Mouse (Mus musculus) erythroblast, adult 5-6 weeks (primary cell): ENCODE data around the gene Adamts14. TPM values are rescaled to one million over a fixed set of nuclear protein-coding genes. Genes with fewer than 3 reads are reported as not detected.

Source experiments
- ATAC-seq: replicated peaks from 2 replicates; pipeline ENCODE4 v1.8.0; 2016; ENCODE audit warnings: moderate number of reproducible peaks, mild to moderate bottlenecking, moderate TSS enrichment, inconsistent platforms; ENCODE audit not compliant: poor library complexity, low FRiP score, severe bottlenecking
- total RNA-seq, 2 experiments: library from RNA; stranded (forward) in 1 of 2; stranded (reverse) in 1 of 2; fragments of 150-400 nt in 1 of 2; fragments of 200-764, 138-1000 nt in 1 of 2; gene quantifications; 2 replicates each; pipeline versions ENCODE4 v1.2.3 to v1.2.4; 2015 to 2017; ENCODE audit warnings: low replicate concordance in 2 of 2

Adamts14 gene
- total RNA-seq (2015; ENCODE audit: low replicate concordance) (0.21 TPM in 1 of 2 replicates, not detected in the other), total RNA-seq (2017; ENCODE audit: low replicate concordance) (not detected in 2 replicates)

GRCm38 (mm10) chr10:61273081-61273843, at the start of gene Adamts14:
Gene Adamts14, minus strand, starts transcription at chr10:61273438.
- no peak for ATAC-seq

GRCm38 (mm10) chr10:61318527-61318926, 45.3 kb upstream of the Adamts14 start:
- ATAC-seq, result no peak

- no peak for ATAC-seq
These were observed 42.2 kb upstream of the Adamts14 start for GRCm38 (mm10) chr10:61315324-61315880.

GRCm38 (mm10) chr10:61313750-61314149, 40.5 kb upstream of the Adamts14 start:
- ATAC-seq, result no peak

GRCm38 (mm10) chr10:61312754-61313153, 39.5 kb upstream of the Adamts14 start:
- no peak for ATAC-seq

- no peak for ATAC-seq
These were observed 38.9 kb upstream of the Adamts14 start for GRCm38 (mm10) chr10:61312159-61312558.

GRCm38 (mm10) chr10:61308706-61309320, 35.6 kb upstream of the Adamts14 start:
- no peak for ATAC-seq

- ATAC-seq, result no peak
These were observed 32.8 kb upstream of the Adamts14 start for GRCm38 (mm10) chr10:61305928-61306590.

GRCm38 (mm10) chr10:61304046-61304445, 30.8 kb upstream of the Adamts14 start:
- no peak for ATAC-seq

GRCm38 (mm10) chr10:61300996-61301395, 27.8 kb upstream of the Adamts14 start:
- ATAC-seq, result no peak

- no peak for ATAC-seq
These were observed 24.2 kb upstream of the Adamts14 start, which contains the start of gene Prf1 for GRCm38 (mm10) chr10:61297477-61297876. Gene Prf1, plus strand, starts transcription at chr10:61297833.

- no peak for ATAC-seq
These were observed 23.6 kb upstream of the Adamts14 start for GRCm38 (mm10) chr10:61296713-61297445.

- ATAC-seq, result no peak
These were observed 21.0 kb upstream of the Adamts14 start for GRCm38 (mm10) chr10:61294242-61294641.

- no peak for ATAC-seq
These were observed 17.2 kb upstream of the Adamts14 start for GRCm38 (mm10) chr10:61290479-61290878.

GRCm38 (mm10) chr10:61290016-61290415, 16.8 kb upstream of the Adamts14 start:
- ATAC-seq, result no peak

GRCm38 (mm10) chr10:61286246-61286645, 13.0 kb upstream of the Adamts14 start:
- no peak for ATAC-seq

- ATAC-seq, result no peak
These were observed 12.0 kb upstream of the Adamts14 start for GRCm38 (mm10) chr10:61285271-61285670.

- ATAC-seq, result no peak
These were observed 11.1 kb upstream of the Adamts14 start for GRCm38 (mm10) chr10:61284309-61284708.

GRCm38 (mm10) chr10:61281115-61281514, 7.9 kb upstream of the Adamts14 start:
- no peak for ATAC-seq
